8 mouse cellular contexts compared by ENCODE assay signal in the genomic region with DNA sequence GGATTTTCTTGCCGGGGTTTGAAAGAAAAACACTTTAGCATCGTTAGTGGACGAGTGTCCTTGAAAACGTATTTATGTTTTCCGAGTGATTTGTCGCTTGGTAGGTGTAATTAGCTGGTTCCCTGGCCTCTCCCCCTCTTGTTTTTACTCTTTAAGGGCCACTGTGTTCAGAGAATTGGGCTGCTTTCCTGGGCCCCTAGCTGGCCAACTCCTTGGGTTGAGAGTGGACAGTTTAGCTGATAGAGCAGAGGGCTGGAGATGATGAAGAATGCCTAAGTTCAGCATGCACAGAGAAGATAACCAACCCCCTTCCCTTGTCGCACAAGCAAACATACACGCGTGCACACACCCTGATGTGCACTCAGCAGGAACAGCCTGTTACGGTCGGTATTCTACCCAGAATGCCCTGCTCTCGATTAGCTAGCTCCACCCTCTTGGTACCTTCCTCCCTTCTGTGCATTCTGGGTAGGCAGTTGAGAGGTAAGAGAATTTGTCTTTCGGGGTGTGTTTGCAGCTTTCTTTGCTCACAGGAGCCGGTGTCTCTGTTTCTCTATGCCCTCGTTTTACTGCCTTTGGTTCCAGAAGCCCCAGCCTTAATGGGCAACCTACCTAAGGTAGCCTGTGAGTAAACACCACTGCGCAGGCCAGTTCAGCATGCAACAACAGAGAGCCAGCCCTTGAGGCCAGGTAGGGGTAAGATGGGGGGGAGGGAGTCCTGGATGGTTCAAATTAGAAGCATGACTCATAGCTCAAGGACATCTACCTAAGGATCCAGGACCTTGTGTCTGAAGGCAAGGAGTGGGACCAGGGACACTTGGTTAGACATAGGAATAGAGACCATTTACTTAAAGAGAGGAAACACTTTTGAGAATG.
A peak's percentile ranks its signal among the peaks of the same experiment; 100 is the strongest.
DNase-seq lines count a peak whose midpoint lies in the region; ATAC-seq and TF ChIP-seq lines count a peak whose summit lies in the region.

No protein-coding gene starts in this region.

- H3K36me3 ChIP-seq in lung, embryonic 15.5 days = no peaks in the 10 kb centered on the region
- H3K36me3 ChIP-seq in embryonic facial prominence, embryonic 10.5 days (replicated peaks) = no peaks in the 10 kb centered on the region
- H3K36me3 ChIP-seq in hindbrain, postnatal 0 days (ENCODE audit: insufficient read depth, low read length) = no peaks in the 10 kb centered on the region
- H3K36me3 ChIP-seq in neural tube, embryonic 15.5 days = no peaks in the 10 kb centered on the region

- H3K4me1 ChIP-seq in lung, embryonic 15.5 days = no peaks in the 10 kb centered on the region
- peaks cover 21% of the 10 kb centered on the region for H3K4me1 ChIP-seq in embryonic facial prominence, embryonic 10.5 days
- H3K4me1 ChIP-seq in hindbrain, postnatal 0 days (ENCODE audit: insufficient read depth, low read length) = peaks cover 9% of the 10 kb centered on the region; the same call in 1 of the 2 replicates
- H3K4me1 ChIP-seq in neural tube, embryonic 15.5 days = peaks cover 11% of the 10 kb centered on the region

- H3K27ac ChIP-seq in lung, embryonic 15.5 days = no peak overlapping the region
- peak overlapping the region; percentile 78 for H3K27ac ChIP-seq in embryonic facial prominence, embryonic 10.5 days (replicated peaks)
- peak overlapping the region; percentile 52; the same call in 1 of the 2 replicates for H3K27ac ChIP-seq in hindbrain, postnatal 0 days
- 0 out of 2 replicates have a peak overlapping the region, but pooled peaks have one; percentile 13 for H3K27ac ChIP-seq in neural tube, embryonic 15.5 days (replicated peaks)

- no peaks in the 10 kb centered on the region for H3K9me3 ChIP-seq in lung, embryonic 15.5 days
- no peaks in the 10 kb centered on the region for H3K9me3 ChIP-seq in embryonic facial prominence, embryonic 10.5 days
- H3K9me3 ChIP-seq in hindbrain, postnatal 0 days (ENCODE audit: low read length) = no peaks in the 10 kb centered on the region
- H3K9me3 ChIP-seq in neural tube, embryonic 15.5 days (replicated peaks) = no peaks in the 10 kb centered on the region

- H3K4me2 ChIP-seq in lung, embryonic 15.5 days = no peak overlapping the region
- peak overlapping the region; percentile 18; the same call in 1 of the 2 replicates for H3K4me2 ChIP-seq in hindbrain, postnatal 0 days (ENCODE audit: low read depth, low read length)
- H3K4me2 ChIP-seq in neural tube, embryonic 15.5 days = no peak overlapping the region

- no peak overlapping the region for H3K9ac ChIP-seq in lung, embryonic 15.5 days
- H3K9ac ChIP-seq in hindbrain, postnatal 0 days (replicated peaks; ENCODE audit: low read length) = no peak overlapping the region
- no peak overlapping the region for H3K9ac ChIP-seq in neural tube, embryonic 15.5 days (replicated peaks)

- H3K27me3 ChIP-seq in lung, embryonic 15.5 days = no peaks in the 10 kb centered on the region
- no peaks in the 10 kb centered on the region; the same call in none of the 2 replicates for H3K27me3 ChIP-seq in embryonic facial prominence, embryonic 10.5 days (replicated peaks; ENCODE audit: low read depth, poor library complexity, severe bottlenecking)
- H3K27me3 ChIP-seq in hindbrain, postnatal 0 days (ENCODE audit: insufficient read depth, low read length) = no peaks in the 10 kb centered on the region
- H3K27me3 ChIP-seq in neural tube, embryonic 15.5 days (replicated peaks) = no peaks in the 10 kb centered on the region

- no peak overlapping the region for H3K4me3 ChIP-seq in lung, embryonic 15.5 days
- H3K4me3 ChIP-seq in embryonic facial prominence, embryonic 10.5 days = peak overlapping the region; percentile 33
- H3K4me3 ChIP-seq in hindbrain, postnatal 0 days (ENCODE audit: low read length) = no peak overlapping the region
- no peak overlapping the region for H3K4me3 ChIP-seq in neural tube, embryonic 15.5 days (replicated peaks)

- 59% methylated on average over 16 of the region's 16 CpGs for WGBS in lung, embryonic 15.5 days
- WGBS in embryonic facial prominence, embryonic 10.5 days = 53% methylated on average over 16 of the region's 16 CpGs
- WGBS in hindbrain, postnatal 0 days = 62% methylated on average over 16 of the region's 16 CpGs
- 70% methylated on average over 16 of the region's 16 CpGs for WGBS in neural tube, embryonic 15.5 days

- peak; percentile 65; the same call in 1 of the 2 replicates for ATAC-seq in lung, embryonic 15.5 days (ENCODE audit: borderline replicate concordance, extremely low read depth, low FRiP score, low TSS enrichment)
- ATAC-seq in hindbrain, postnatal 0 days = no peak; the same call in 1 of the 2 replicates
- no peak for ATAC-seq in neural tube, embryonic 15.5 days (ENCODE audit: low FRiP score)

- no peak for TF ChIP-seq CTCF in hindbrain, postnatal 0 days (IDR thresholded peaks at IDR 0.05; ENCODE audit: low read depth)

- DNase-seq in lung, postnatal 10 days = no peak
- DNase-seq in embryonic facial prominence, embryonic 10.5 days (ENCODE audit: low spot score) = peak; percentile 37
- DNase-seq in hindbrain, postnatal 0 days (ENCODE audit: low spot score) = no peak
- no peak for DNase-seq in ovary, postnatal 14 days (ENCODE audit: low spot score)
- no peak for DNase-seq in right cerebral cortex, adult 18-20 months
- DNase-seq in right cerebral cortex, postnatal 36 days (ENCODE audit: low spot score in 2 of 2) = no peak
